Mouse (Mus musculus) CH12.LX (cell line): ENCODE results near the gene Cnot11.

Experiments used
- MAFK ChIP-seq: IDR thresholded peaks from 2 replicates; pipeline ENCODE4 v1.6.1; 2011; ENCODE audit warnings: low read length, improper control_type of control experiment; ENCODE audit not compliant: insufficient replicate concordance
- MEF2A ChIP-seq: IDR thresholded peaks from 2 replicates; pipeline ENCODE4 v1.6.1; 2014; ENCODE audit warnings: low read depth, mild to moderate bottlenecking, inconsistent platforms, low read length, improper control_type of control experiment, borderline replicate concordance
- MYC ChIP-seq: IDR thresholded peaks from 2 replicates; pipeline ENCODE4 v1.6.1; 2011; ENCODE audit warnings: low read depth, mild to moderate bottlenecking, improper control_type of control experiment, low read length
- POLR2AphosphoS2 ChIP-seq: IDR thresholded peaks from 2 replicates; pipeline ENCODE4 v1.6.1; 2011; ENCODE audit warnings: low read depth, low read length, improper control_type of control experiment

- TF ChIP-seq MEF2A = no peak
- no peak for TF ChIP-seq POLR2AphosphoS2
- TF ChIP-seq MYC = no peak
- no peak for TF ChIP-seq MAFK
These were observed 35.3 kb upstream of the Cnot11 start for GRCm38 (mm10) chr1:39499485-39499941.
